Mouse (Mus musculus) stomach, postnatal 0 days (tissue): ENCODE measurements around the gene Uqcc2.

Source experiments
- CTCF ChIP-seq: IDR thresholded peaks from 2 replicates; pipeline ENCODE4 v1.5.1; 2016; ENCODE audit warnings: antibody characterized with exemption, low read depth, mild to moderate bottlenecking, moderate library complexity
- EP300 ChIP-seq: optimal IDR thresholded peaks from 2 replicates; pipeline ENCODE3; 2016; ENCODE audit warnings: antibody characterized with exemption

DNA sequence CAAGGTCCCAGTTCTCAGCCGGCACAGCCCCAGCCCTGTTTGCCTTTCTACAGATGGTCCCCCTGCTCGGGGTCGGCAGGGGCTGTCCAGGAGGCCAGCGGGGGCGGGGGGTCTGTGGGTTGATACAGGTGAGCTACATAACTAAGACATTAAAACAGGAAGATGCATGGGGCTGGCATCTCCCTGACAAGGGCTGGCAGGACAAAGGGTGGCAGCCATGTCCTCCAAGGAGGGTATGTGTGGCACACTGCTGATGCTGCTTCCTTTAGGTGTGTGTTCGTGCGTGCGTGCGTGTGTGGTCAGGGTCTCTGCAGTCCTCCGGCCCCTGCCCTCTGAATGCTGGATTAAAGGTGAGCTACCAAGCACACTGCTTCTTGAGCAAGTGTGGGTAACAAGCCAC, 6.7 kb downstream of the Uqcc2 start:
- TF ChIP-seq EP300 (no peak), CTCF (no peak)
